Mouse (Mus musculus) embryo, embryonic 9.5 days (tissue): ENCODE results near the gene Hoxa6.

Source experiments
- DNase-seq: peaks from one replicate; pipeline ENCODE4 v3.0.0-alpha.2; 2017; ENCODE audit errors: extremely low spot score

Gene Hoxa6

GRCm38 (mm10) chr6:52164626-52165440 is 43.7 kb downstream of the Hoxa6 start, which contains the start of gene Hoxa2:
Gene Hoxa2 (minus strand): TSS chr6:52164831.
- DNase-seq, result peak; percentile 85

- no peak for DNase-seq
Measured at GRCm38 (mm10) chr6:52164051-52164625, 44.4 kb downstream of the Hoxa6 start.

GRCm38 (mm10) chr6:52163366-52164031 is 45.0 kb downstream of the Hoxa6 start:
- DNase-seq, result peak; percentile 82

GRCm38 (mm10) chr6:52162611-52163365 is 45.7 kb downstream of the Hoxa6 start:
- peak; percentile 75 for DNase-seq

- DNase-seq, result no peak
Measured at GRCm38 (mm10) chr6:52162093-52162380, 46.5 kb downstream of the Hoxa6 start.

- DNase-seq, result peak; percentile 52
Measured at GRCm38 (mm10) chr6:52161336-52162092, 47.0 kb downstream of the Hoxa6 start.

- DNase-seq, result peak; percentile 74
Measured at GRCm38 (mm10) chr6:52160511-52161335, 47.8 kb downstream of the Hoxa6 start.

GRCm38 (mm10) chr6:52159979-52160378 is 48.5 kb downstream of the Hoxa6 start:
- DNase-seq, result peak; percentile 55

- DNase-seq, result no peak
Measured at GRCm38 (mm10) chr6:52159164-52159761, 49.3 kb downstream of the Hoxa6 start.

GRCm38 (mm10) chr6:52158276-52159051 is 50.1 kb downstream of the Hoxa6 start, which contains the start of gene Hoxa1:
Gene Hoxa1 (minus strand): TSS chr6:52158317.
- DNase-seq, result peak; percentile 89

GRCm38 (mm10) chr6:52157466-52158275 is 50.9 kb downstream of the Hoxa6 start:
- DNase-seq, result peak; percentile 30

- peak; percentile 41 for DNase-seq
Measured at GRCm38 (mm10) chr6:52156551-52157200, 51.8 kb downstream of the Hoxa6 start.
